Mouse (Mus musculus) ES-Bruce4 (cell line): ENCODE results near the gene Cdh26.

ENCODE experiments used
- CTCF ChIP-seq: IDR thresholded peaks from one replicate; pipeline ENCODE4 v1.8.1; 2011; ENCODE audit warnings: low read depth, low read length
- EP300 ChIP-seq: IDR thresholded peaks from 2 replicates; pipeline ENCODE4 v1.6.1; 2011; ENCODE audit warnings: low read depth, low read length; ENCODE audit not compliant: insufficient read depth
- POLR2A ChIP-seq: IDR thresholded peaks from one replicate; pipeline ENCODE4 v1.8.1; 2011; ENCODE audit warnings: low read length; ENCODE audit not compliant: insufficient read depth

- TF ChIP-seq CTCF (peak; percentile 83), EP300 (no peak), POLR2A (no peak)
Observed at GRCm38 (mm10) chr2:178407053-178407815, 23.1 kb upstream of the Cdh26 start, which contains the start of gene Sycp2.
